Mouse (Mus musculus): ENCODE results near the gene Xrcc4. TPM values are rescaled to one million over a fixed set of nuclear protein-coding genes. Genes with fewer than 3 reads are reported as not detected.

Xrcc4 gene
- polyA plus RNA-seq, 1 experiment from 2014 or later, result 14.3 TPM

GRCm38 (mm10) chr13:89801901-89802300 lies 287.5 kb downstream of the Xrcc4 start:
- 67% methylated on average over 2 of the region's 2 CpGs for WGBS
- no peak overlapping the region for H3K4me2 ChIP-seq (ENCODE audit: low read depth, low read length)
- no peaks in the 10 kb centered on the region for H3K4me1 ChIP-seq (replicated peaks; ENCODE audit: control insufficient read depth, insufficient read depth, low read length)
- ATAC-seq (ENCODE audit: low read depth), result no peak
- H3K4me3 ChIP-seq (ENCODE audit: low read length), result no peak overlapping the region
- H3K9me3 ChIP-seq (ENCODE audit: control insufficient read depth, low read length), result no peaks in the 10 kb centered on the region
- H3K27ac ChIP-seq (ENCODE audit: low read length), result no peak overlapping the region
- no peaks in the 10 kb centered on the region for H3K36me3 ChIP-seq (ENCODE audit: control insufficient read depth, insufficient read depth, low read length)
- no peaks in the 10 kb centered on the region for H3K27me3 ChIP-seq (ENCODE audit: control insufficient read depth, insufficient read depth, low read depth, low read length)
- H3K9ac ChIP-seq (ENCODE audit: low read length), result no peak overlapping the region

DNA sequence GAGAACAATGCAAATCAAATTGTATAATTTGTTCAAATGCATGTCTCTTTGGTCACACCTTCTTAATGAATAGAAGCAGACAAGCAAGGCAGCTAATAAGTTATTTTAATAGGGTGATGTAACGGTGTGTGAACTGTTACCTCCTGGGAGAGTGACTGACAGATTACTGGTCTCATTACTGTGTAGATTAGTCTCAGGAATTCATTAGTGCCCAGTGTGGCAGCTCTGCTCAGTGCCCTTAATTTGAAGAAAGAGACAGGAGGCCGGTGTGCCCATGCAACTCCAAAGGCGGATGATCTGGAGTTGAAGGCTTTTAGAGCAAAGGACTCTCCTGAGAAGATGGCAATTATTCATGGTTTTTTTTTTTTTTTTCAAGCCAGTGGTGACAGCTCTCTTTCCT lies 291.7 kb downstream of the Xrcc4 start:
- no peak overlapping the region for H3K4me3 ChIP-seq (ENCODE audit: low read length)
- H3K36me3 ChIP-seq (ENCODE audit: control insufficient read depth, insufficient read depth, low read length), result no peaks in the 10 kb centered on the region
- no peaks in the 10 kb centered on the region for H3K4me1 ChIP-seq (replicated peaks; ENCODE audit: control insufficient read depth, insufficient read depth, low read length)
- 54% methylated on average over 3 of the region's 3 CpGs for WGBS
- H3K9me3 ChIP-seq (ENCODE audit: control insufficient read depth, low read length), result no peaks in the 10 kb centered on the region
- H3K9ac ChIP-seq (ENCODE audit: low read length), result no peak overlapping the region
- H3K27ac ChIP-seq (ENCODE audit: low read length), result no peak overlapping the region
- no peak overlapping the region for H3K4me2 ChIP-seq (ENCODE audit: low read depth, low read length)
- H3K27me3 ChIP-seq (ENCODE audit: control insufficient read depth, insufficient read depth, low read depth, low read length), result no peaks in the 10 kb centered on the region
- ATAC-seq (ENCODE audit: low read depth), result no peak

DNA sequence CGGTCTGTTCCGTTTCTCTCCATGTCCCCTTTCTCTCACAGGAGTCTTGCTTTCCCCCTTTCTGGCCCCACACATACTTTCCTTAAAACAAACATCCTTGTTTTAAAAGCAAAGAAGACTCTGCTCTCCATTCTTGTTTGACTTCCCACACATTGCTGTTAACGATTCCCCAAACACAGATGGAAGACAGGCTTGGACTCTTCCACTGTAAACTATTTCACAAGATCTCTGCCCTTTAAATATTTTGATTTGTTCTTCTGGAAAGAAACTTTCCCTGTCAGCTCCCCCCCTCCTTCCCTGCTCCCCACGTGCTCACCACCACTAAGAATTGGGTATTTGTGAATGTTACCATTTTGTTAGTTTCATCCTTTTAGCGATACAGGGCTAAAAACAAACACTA lies 297.9 kb downstream of the Xrcc4 start:
- Histone ChIP-seq H3K4me2 (ENCODE audit: low read depth, low read length) (no peak overlapping the region), H3K27ac (ENCODE audit: low read length) (no peak overlapping the region), H3K9me3 (ENCODE audit: control insufficient read depth, low read length) (no peaks in the 10 kb centered on the region), H3K4me1 (replicated peaks; ENCODE audit: control insufficient read depth, insufficient read depth, low read length) (no peaks in the 10 kb centered on the region), H3K9ac (ENCODE audit: low read length) (no peak overlapping the region), H3K27me3 (ENCODE audit: control insufficient read depth, insufficient read depth, low read depth, low read length) (no peaks in the 10 kb centered on the region), H3K36me3 (ENCODE audit: control insufficient read depth, insufficient read depth, low read length) (no peaks in the 10 kb centered on the region), H3K4me3 (ENCODE audit: low read length) (no peak overlapping the region)
- WGBS, result 31% methylated on average over 5 of the region's 5 CpGs
- 0 out of 2 replicates have a peak, but pooled peaks have one; percentile 23 for ATAC-seq (ENCODE audit: low read depth)

DNA sequence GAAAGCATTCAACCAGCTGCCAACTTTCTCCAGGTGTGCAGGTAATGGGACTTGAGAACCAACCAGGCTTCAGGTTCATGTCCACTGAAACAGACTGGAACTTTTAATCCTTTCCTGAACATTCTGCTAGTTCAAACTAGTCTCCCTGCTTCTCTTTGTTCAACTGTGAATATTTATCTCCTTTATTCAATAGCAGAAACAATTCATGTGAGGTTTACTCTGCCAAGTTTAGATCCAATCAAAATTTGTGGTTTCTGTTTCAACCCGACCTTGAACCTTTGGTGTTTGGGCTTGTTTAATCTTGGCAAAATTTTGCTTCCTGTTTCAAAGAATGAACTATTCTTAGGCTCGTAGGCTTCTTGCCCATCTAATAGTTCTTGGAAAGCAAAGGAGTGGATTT lies 306.5 kb downstream of the Xrcc4 start:
- H3K36me3 ChIP-seq (ENCODE audit: control insufficient read depth, insufficient read depth, low read length), result no peaks in the 10 kb centered on the region
- no peak overlapping the region for H3K4me2 ChIP-seq (ENCODE audit: low read depth, low read length)
- H3K9ac ChIP-seq (ENCODE audit: low read length), result no peak overlapping the region
- no peaks in the 10 kb centered on the region for H3K9me3 ChIP-seq (ENCODE audit: control insufficient read depth, low read length)
- H3K4me3 ChIP-seq (ENCODE audit: low read length), result no peak overlapping the region
- no peak overlapping the region for H3K27ac ChIP-seq (ENCODE audit: low read length)
- H3K27me3 ChIP-seq (ENCODE audit: control insufficient read depth, insufficient read depth, low read depth, low read length), result no peaks in the 10 kb centered on the region
- no peaks in the 10 kb centered on the region; the same call in 1 of the 2 replicates for H3K4me1 ChIP-seq (replicated peaks; ENCODE audit: control insufficient read depth, insufficient read depth, low read length)
- no peak for ATAC-seq (ENCODE audit: low read depth)
- 23% methylated on average over 2 of the region's 2 CpGs for WGBS

- ATAC-seq (ENCODE audit: low read depth), result no peak
- Histone ChIP-seq H3K27me3 (ENCODE audit: control insufficient read depth, insufficient read depth, low read depth, low read length) (no peaks in the 10 kb centered on the region), H3K9ac (ENCODE audit: low read length) (no peak overlapping the region), H3K4me2 (ENCODE audit: low read depth, low read length) (no peak overlapping the region), H3K4me3 (ENCODE audit: low read length) (no peak overlapping the region), H3K27ac (ENCODE audit: low read length) (no peak overlapping the region), H3K4me1 (replicated peaks; ENCODE audit: control insufficient read depth, insufficient read depth, low read length) (no peaks in the 10 kb centered on the region; the same call in 1 of the 2 replicates), H3K9me3 (ENCODE audit: control insufficient read depth, low read length) (no peaks in the 10 kb centered on the region), H3K36me3 (ENCODE audit: control insufficient read depth, insufficient read depth, low read length) (no peaks in the 10 kb centered on the region)
- 74% methylated on average over 3 of the region's 3 CpGs for WGBS
These were observed 309.1 kb downstream of the Xrcc4 start for GRCm38 (mm10) chr13:89780276-89780675.

DNA sequence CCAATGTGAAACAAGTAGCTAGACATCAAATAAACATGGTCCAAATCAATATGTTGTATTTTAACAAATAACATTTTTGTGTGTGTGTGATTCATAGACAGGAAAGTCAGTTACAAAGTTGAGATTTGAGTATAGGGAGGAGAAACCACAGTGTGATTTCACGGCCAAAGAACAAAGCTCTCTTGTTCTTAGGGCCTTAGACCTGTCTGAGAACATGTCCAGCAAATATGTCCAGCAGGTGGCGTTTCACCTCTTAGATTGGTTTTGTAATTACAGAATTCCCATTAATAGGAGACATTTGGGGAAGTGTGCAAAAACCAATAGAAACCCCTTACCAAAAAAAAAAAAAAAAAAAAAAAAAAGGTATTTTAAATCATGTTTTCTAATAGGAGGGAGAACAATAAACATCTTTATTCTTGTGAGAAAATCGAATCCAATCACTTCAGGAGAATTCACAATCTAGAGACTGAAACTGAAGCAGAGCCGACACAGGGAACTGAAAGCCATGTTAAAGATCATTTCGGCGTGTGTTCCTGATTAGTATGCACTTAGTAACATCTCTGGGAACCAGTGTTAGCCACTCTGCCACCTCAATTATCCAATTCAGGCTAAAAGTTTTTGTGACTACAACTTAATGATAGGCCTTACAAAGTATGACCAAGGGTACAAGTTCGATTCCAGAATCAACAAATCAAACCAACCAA lies 310.0 kb downstream of the Xrcc4 start:
- H3K27me3 ChIP-seq (ENCODE audit: control insufficient read depth, insufficient read depth, low read depth, low read length), result no peaks in the 10 kb centered on the region
- ATAC-seq (ENCODE audit: low read depth), result 0 out of 2 replicates have a peak, but pooled peaks have one; percentile 36

GRCm38 (mm10) chr13:89777764-89778163 lies 311.6 kb downstream of the Xrcc4 start:
- no peak for ATAC-seq (ENCODE audit: low read depth)
- Histone ChIP-seq H3K27ac (ENCODE audit: low read length) (no peak overlapping the region), H3K4me1 (replicated peaks; ENCODE audit: control insufficient read depth, insufficient read depth, low read length) (no peaks in the 10 kb centered on the region; the same call in 1 of the 2 replicates), H3K4me2 (ENCODE audit: low read depth, low read length) (no peak overlapping the region), H3K9me3 (ENCODE audit: control insufficient read depth, low read length) (no peaks in the 10 kb centered on the region), H3K27me3 (ENCODE audit: control insufficient read depth, insufficient read depth, low read depth, low read length) (no peaks in the 10 kb centered on the region), H3K36me3 (ENCODE audit: control insufficient read depth, insufficient read depth, low read length) (no peaks in the 10 kb centered on the region), H3K4me3 (ENCODE audit: low read length) (no peak overlapping the region), H3K9ac (ENCODE audit: low read length) (no peak overlapping the region)
- WGBS, result 67% methylated on average over 1 of the region's 1 CpGs

More for the DNA sequence above, 310.0 kb downstream of the Xrcc4 start:
- H3K9me3 ChIP-seq (ENCODE audit: control insufficient read depth, low read length), result no peaks in the 10 kb centered on the region
- 60% methylated on average over 7 of the region's 7 CpGs for WGBS
- H3K4me1 ChIP-seq (replicated peaks; ENCODE audit: control insufficient read depth, insufficient read depth, low read length), result no peaks in the 10 kb centered on the region; the same call in 1 of the 2 replicates
- H3K27ac ChIP-seq (ENCODE audit: low read length), result no peak overlapping the region
- H3K9ac ChIP-seq (ENCODE audit: low read length), result no peak overlapping the region
- no peaks in the 10 kb centered on the region for H3K36me3 ChIP-seq (ENCODE audit: control insufficient read depth, insufficient read depth, low read length)
- no peak overlapping the region for H3K4me3 ChIP-seq (ENCODE audit: low read length)
- no peak overlapping the region for H3K4me2 ChIP-seq (ENCODE audit: low read depth, low read length)

DNA sequence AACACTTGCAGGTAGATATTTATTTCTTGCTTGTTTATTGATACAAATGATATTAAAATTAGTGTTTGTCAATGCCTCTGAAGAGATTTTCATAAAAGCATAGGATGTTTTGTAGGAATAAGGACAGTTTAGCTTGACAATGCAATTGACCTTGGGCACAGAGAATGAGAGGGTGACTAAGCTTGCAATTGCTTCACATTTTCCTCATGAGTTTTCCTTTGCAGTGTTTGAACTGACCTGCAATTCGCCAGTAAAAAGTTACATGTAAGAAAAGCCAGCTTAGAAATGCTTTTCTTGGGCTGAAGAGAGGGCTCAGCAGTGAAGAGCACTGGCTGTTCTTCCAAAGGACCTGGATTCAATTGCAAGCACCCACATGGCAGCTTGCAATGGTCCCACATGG lies 312.3 kb downstream of the Xrcc4 start:
- Histone ChIP-seq H3K27me3 (ENCODE audit: control insufficient read depth, insufficient read depth, low read depth, low read length) (no peaks in the 10 kb centered on the region), H3K9me3 (ENCODE audit: control insufficient read depth, low read length) (no peaks in the 10 kb centered on the region), H3K27ac (ENCODE audit: low read length) (no peak overlapping the region), H3K9ac (ENCODE audit: low read length) (no peak overlapping the region), H3K4me3 (ENCODE audit: low read length) (no peak overlapping the region), H3K4me1 (replicated peaks; ENCODE audit: control insufficient read depth, insufficient read depth, low read length) (no peaks in the 10 kb centered on the region), H3K36me3 (ENCODE audit: control insufficient read depth, insufficient read depth, low read length) (no peaks in the 10 kb centered on the region), H3K4me2 (ENCODE audit: low read depth, low read length) (no peak overlapping the region)
- WGBS, result 75% methylated on average over 1 of the region's 1 CpGs
- no peak for ATAC-seq (ENCODE audit: low read depth)

DNA sequence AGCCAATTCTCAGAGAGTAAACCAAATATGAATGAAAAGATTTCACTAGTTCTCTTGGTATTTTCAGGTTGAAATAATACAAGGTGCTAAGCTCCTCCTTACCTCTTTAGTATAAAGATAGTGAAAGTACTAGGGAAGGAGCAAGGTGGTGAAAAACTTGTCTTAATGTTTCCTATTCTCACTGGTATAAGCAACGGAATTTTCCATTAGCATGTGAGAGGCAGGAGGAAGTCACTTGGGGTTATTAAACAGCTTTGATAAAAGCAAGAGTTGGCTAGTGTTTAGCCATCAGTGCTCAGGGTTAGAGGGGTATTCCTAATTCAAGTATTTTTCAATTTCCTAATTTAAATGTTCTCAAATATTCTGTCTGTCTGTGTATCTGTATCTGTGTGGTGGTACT lies 322.9 kb downstream of the Xrcc4 start:
- Histone ChIP-seq H3K9ac (ENCODE audit: low read length) (no peak overlapping the region), H3K9me3 (ENCODE audit: control insufficient read depth, low read length) (no peaks in the 10 kb centered on the region), H3K4me3 (ENCODE audit: low read length) (no peak overlapping the region), H3K27me3 (ENCODE audit: control insufficient read depth, insufficient read depth, low read depth, low read length) (no peaks in the 10 kb centered on the region), H3K27ac (ENCODE audit: low read length) (no peak overlapping the region), H3K36me3 (ENCODE audit: control insufficient read depth, insufficient read depth, low read length) (no peaks in the 10 kb centered on the region), H3K4me2 (ENCODE audit: low read depth, low read length) (no peak overlapping the region), H3K4me1 (replicated peaks; ENCODE audit: control insufficient read depth, insufficient read depth, low read length) (no peaks in the 10 kb centered on the region)
- 45% methylated on average over 1 of the region's 1 CpGs for WGBS
- no peak for ATAC-seq (ENCODE audit: low read depth)

All from lung, embryonic 16.5 days (tissue).